Mouse (Mus musculus) liver, postnatal 0 days (tissue): ENCODE data around the gene Lexm. TPM values are rescaled to one million over a fixed set of nuclear protein-coding genes. Genes with fewer than 3 reads are reported as not detected.

Experiments used
- ATAC-seq: fragments of 200-750 bp; cut with Nextera tagmentation; 2 replicates; pipeline ENCODE4 v1.8.0; 2017; ENCODE audit warnings: mild to moderate bottlenecking, moderate library complexity
- DNase-seq: peaks from one replicate; pipeline ENCODE4 v3.0.0-alpha.2; 2016
- H3K27ac ChIP-seq: fragments of 300-500 bp; sonication (generic); 2 replicates; pipeline ENCODE4 v1.5.1; 2014; ENCODE audit warnings: antibody characterized with exemption, moderate library complexity, mild to moderate bottlenecking, low read depth
- H3K27me3 ChIP-seq: fragments of 300-500 bp; sonication (generic); 2 replicates; pipeline ENCODE4 v1.6.1; 2014; ENCODE audit warnings: low read length, control low read depth, mixed read lengths; ENCODE audit not compliant: insufficient read depth
- H3K36me3 ChIP-seq: fragments of 300-500 bp; sonication (generic); replicated peaks from 2 replicates; pipeline ENCODE4 v1.6.1; 2014; ENCODE audit warnings: mild to moderate bottlenecking, control low read depth, low read length, moderate library complexity, mixed read lengths; ENCODE audit not compliant: insufficient read depth
- H3K4me1 ChIP-seq: fragments of 300-500 bp; sonication (generic); 2 replicates; pipeline ENCODE4 v1.6.1; 2014; ENCODE audit warnings: antibody characterized with exemption, mild to moderate bottlenecking, control low read depth; ENCODE audit not compliant: insufficient read depth
- H3K4me2 ChIP-seq: fragments of 300-500 bp; sonication (generic); 2 replicates; pipeline ENCODE4 v1.6.1; 2014; ENCODE audit warnings: low read depth, mild to moderate bottlenecking, low read length, moderate library complexity, mixed read lengths
- H3K4me3 ChIP-seq: fragments of 300-500 bp; sonication (generic); 2 replicates; pipeline ENCODE4 v1.5.1; 2014; ENCODE audit warnings: low read depth, low read length
- H3K9ac ChIP-seq: fragments of 300-500 bp; sonication (generic); replicated peaks from 2 replicates; pipeline ENCODE4 v1.6.1; 2014; ENCODE audit warnings: mild to moderate bottlenecking, moderate library complexity
- H3K9me3 ChIP-seq: fragments of 300-500 bp; sonication (generic); 2 replicates; pipeline ENCODE4 v1.6.1; 2016; ENCODE audit warnings: mild to moderate bottlenecking, control low read depth, low read length, mixed read lengths
- CTCF ChIP-seq: sonication (generic); IDR thresholded peaks from 2 replicates; pipeline ENCODE4 v1.5.1; 2016; ENCODE audit warnings: antibody characterized with exemption, low read depth
- EP300 ChIP-seq: IDR thresholded peaks from 2 replicates; pipeline ENCODE4 v1.6.1; 2016; ENCODE audit warnings: antibody characterized with exemption, low read depth, mild to moderate bottlenecking
- WGBS: fragments of 180-500 bp; shearing (Covaris S2); extraction: QIAGEN DNeasy Blood & Tissue Kit; methylation state at CpG from one replicate; pipeline ENCODE4 v1.1.7; 2014; ENCODE audit not compliant: insufficient replicate concordance; 5-methylcytosine and 5-hydroxymethylcytosine counted together
- polyA plus RNA-seq: library from polyadenylated mRNA; unstranded; fragments of >200 nt; fragmentation: Nextera tagmentation; extraction: Ambion mirVana; gene quantifications from 2 replicates; pipeline ENCODE4 v1.2.1, GENCODE M21; 2015

Gene Lexm
- polyA plus RNA-seq, 1 experiment from 2014 or later, result not detected

DNA sequence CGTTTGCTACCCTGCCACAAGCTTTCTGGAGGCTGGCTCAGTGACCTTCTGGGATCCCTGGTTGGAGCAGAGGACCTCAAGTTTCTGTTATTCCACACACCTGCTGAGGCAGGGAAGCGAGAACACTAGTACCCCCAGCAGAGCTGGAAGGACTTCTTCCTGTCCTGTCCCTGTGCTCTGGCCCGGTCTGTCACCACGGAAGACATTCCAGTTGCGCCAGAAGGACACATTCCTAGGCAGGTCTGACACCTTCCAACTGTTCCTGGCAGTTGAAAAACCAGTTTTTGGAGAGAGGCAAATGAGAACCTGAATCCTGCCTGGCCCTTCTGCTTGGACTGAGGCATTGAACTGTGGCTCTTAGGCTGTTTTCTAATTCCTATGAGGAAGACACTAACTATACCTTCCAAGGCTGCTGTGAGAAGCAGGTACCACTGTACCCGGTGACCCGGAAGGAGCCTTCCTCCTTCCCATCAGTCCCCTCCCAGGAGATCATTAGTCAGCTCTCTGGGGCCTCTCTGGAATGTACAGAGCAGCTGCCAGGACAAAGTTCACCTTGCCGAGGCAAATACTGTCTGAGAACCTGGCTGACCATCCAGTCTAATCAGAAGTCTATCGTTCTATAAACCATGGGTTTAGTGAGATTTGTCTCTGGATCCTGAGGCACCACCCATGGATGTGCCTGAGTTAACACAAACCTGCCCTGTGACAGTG, 11.8 kb upstream of the Lexm start:
- H3K27ac ChIP-seq, result no peak overlapping the region

DNA sequence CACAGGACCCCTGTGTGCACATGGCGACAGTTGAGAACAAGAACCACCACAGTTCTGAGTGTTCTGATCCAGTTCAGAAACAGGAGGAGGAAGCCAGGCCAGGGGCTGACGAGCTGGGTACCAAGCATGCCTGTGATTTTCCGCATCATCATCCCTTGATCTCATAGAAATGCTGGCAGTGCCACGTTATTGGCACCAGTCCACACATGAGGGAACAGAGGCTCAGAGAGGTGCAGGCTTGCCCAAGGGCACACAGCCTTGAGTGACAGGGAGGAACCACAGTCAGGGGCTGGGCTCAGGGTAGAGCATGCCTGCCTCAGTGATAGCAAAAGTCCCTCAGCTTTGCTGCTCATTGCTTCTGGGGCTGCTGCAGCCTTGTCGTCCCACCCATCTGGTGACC, 10.8 kb upstream of the Lexm start:
- DNase-seq (no peak), ATAC-seq (no peak)
- no peak overlapping the region for H3K9ac ChIP-seq
- no peaks in the 10 kb centered on the region for H3K36me3 ChIP-seq
- H3K27ac ChIP-seq, result no peak overlapping the region
- peaks cover 11% of the 10 kb centered on the region for H3K27me3 ChIP-seq
- TF ChIP-seq EP300 (no peak), CTCF (no peak)
- WGBS, result 73% methylated on average over 5 of the region's 5 CpGs
- no peak overlapping the region for H3K4me3 ChIP-seq
- H3K9me3 ChIP-seq, result no peaks in the 10 kb centered on the region
- H3K4me1 ChIP-seq, result no peaks in the 10 kb centered on the region
- no peak overlapping the region for H3K4me2 ChIP-seq

More for the DNA sequence above, 11.8 kb upstream of the Lexm start:
- H3K36me3 ChIP-seq, result no peaks in the 10 kb centered on the region
- H3K27me3 ChIP-seq, result peaks cover 2% of the 10 kb centered on the region; the same call in 1 of the 2 replicates
- TF ChIP-seq EP300 (no peak), CTCF (no peak)
- DNase-seq, result no peak
- H3K4me3 ChIP-seq, result no peak overlapping the region
- no peak overlapping the region for H3K4me2 ChIP-seq
- H3K4me1 ChIP-seq, result no peaks in the 10 kb centered on the region
- ATAC-seq, result peak; percentile 50; the same call in 1 of the 2 replicates
- H3K9me3 ChIP-seq, result no peaks in the 10 kb centered on the region
- WGBS, result 39% methylated on average over 9 of the region's 9 CpGs
- no peak overlapping the region for H3K9ac ChIP-seq

DNA sequence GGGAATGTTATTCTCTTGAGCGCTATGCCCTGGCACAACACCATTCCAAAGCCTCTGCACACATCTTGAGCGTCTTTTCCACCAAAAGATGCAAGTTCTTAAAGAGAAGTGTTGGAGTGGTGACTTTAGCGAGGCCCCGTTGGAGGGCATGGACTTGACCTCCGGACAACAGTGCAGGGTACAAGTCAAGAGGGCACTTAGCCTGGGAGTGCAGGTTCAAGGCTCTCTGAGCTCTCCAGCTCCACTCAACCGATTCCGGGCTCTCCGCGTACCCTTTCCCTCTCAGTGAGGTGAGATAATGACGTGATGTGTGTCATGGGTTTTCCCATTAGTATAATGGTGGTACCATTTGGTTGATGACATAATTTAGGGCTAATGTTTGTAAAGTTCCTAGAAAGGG, 7.2 kb upstream of the Lexm start:
- H3K4me3 ChIP-seq, result no peak overlapping the region
- H3K36me3 ChIP-seq, result no peaks in the 10 kb centered on the region
- no peak for DNase-seq
- H3K9me3 ChIP-seq, result no peaks in the 10 kb centered on the region
- no peak for ATAC-seq
- no peaks in the 10 kb centered on the region for H3K4me1 ChIP-seq
- TF ChIP-seq EP300, result no peak
- no peak for TF ChIP-seq CTCF
- no peak overlapping the region for H3K9ac ChIP-seq
- no peak overlapping the region for H3K27ac ChIP-seq
- no peak overlapping the region for H3K4me2 ChIP-seq
- peaks cover 27% of the 10 kb centered on the region for H3K27me3 ChIP-seq
- WGBS, result 86% methylated on average over 10 of the region's 10 CpGs

- Histone ChIP-seq H3K27me3 (peaks cover 27% of the 10 kb centered on the region), H3K36me3 (no peaks in the 10 kb centered on the region), H3K4me1 (no peaks in the 10 kb centered on the region), H3K9ac (no peak overlapping the region), H3K4me3 (0 out of 2 replicates have a peak overlapping the region, but pooled peaks have one; percentile 22), H3K9me3 (no peaks in the 10 kb centered on the region), H3K4me2 (no peak overlapping the region), H3K27ac (no peak overlapping the region)
- 22% methylated on average over 28 of the region's 28 CpGs for WGBS
- no peak for TF ChIP-seq EP300
- TF ChIP-seq CTCF, result no peak
- no peak for DNase-seq
- ATAC-seq, result no peak
Observed at GRCm38 (mm10) chr4:106622712-106623111, 5.7 kb upstream of the Lexm start.

DNA sequence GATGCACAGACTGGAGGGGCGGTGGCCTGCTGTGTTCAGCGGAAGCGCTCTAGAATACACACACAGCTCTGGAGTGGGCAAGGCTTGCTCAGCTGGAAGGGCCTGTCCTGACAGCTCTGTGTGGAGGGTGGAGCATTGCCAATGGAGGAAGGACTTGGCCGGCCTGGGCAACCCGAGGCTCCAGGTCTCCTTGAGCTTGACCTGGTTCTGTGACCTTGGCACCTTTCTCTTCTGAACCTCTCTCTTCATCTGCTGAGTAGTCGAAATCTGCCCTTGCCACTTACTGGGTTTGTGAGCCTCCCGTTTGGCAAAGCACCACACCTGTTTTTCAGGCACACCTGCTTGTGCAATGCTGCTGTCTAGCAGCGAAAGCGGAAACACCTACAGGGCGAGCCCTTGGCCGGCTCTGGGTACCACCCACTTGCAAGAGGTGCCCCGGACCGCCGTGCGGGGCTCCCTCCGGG, 5.0 kb upstream of the Lexm start, which contains the start of gene Ttc22:
Gene Ttc22, plus strand, starts transcription at position 403 of the 464 bp plus-strand sequence.
- Histone ChIP-seq H3K27ac (no peak within 1 kb of the TSS), H3K9ac (no peak within 1 kb of the TSS), H3K9me3 (no peaks in the 10 kb centered on the region), H3K4me3 (peak within 1 kb of the TSS; percentile 22), H3K4me1 (peaks cover 2% of the 10 kb centered on the region; the same call in 1 of the 2 replicates), H3K36me3 (no peaks in the 10 kb centered on the region), H3K4me2 (peak within 1 kb of the TSS; percentile 59), H3K27me3 (peaks cover 31% of the 10 kb centered on the region)
- WGBS, result 22% methylated on average over 16 of the region's 16 CpGs
- ATAC-seq (peak; percentile 51; the same call in 1 of the 2 replicates), DNase-seq (no peak)
- TF ChIP-seq CTCF, result no peak
- no peak for TF ChIP-seq EP300

- H3K9me3 ChIP-seq, result no peaks in the 10 kb centered on the region
- peaks cover 33% of the 10 kb centered on the region for H3K27me3 ChIP-seq
- 54% methylated on average over 3 of the region's 3 CpGs for WGBS
- H3K4me3 ChIP-seq, result no peak overlapping the region
- H3K4me2 ChIP-seq, result no peak overlapping the region
- no peak for TF ChIP-seq CTCF
- TF ChIP-seq EP300, result no peak
- DNase-seq (no peak), ATAC-seq (no peak)
- no peak overlapping the region for H3K27ac ChIP-seq
- H3K4me1 ChIP-seq, result peaks cover 4% of the 10 kb centered on the region; the same call in 1 of the 2 replicates
- no peaks in the 10 kb centered on the region for H3K36me3 ChIP-seq
- H3K9ac ChIP-seq, result no peak overlapping the region
Observed at GRCm38 (mm10) chr4:106621428-106621827, 4.4 kb upstream of the Lexm start.
